Mouse (Mus musculus): ENCODE measurements around the gene Ppa1. TPM values are rescaled to one million over a fixed set of nuclear protein-coding genes. Genes with fewer than 3 reads are reported as not detected.

The Ppa1 gene
- polyA plus RNA-seq, 1 experiment from 2014 or later = 217 TPM

GRCm38 (mm10) chr10:61697028-61697427, 48.7 kb downstream of the Ppa1 start:
- ATAC-seq (ENCODE audit: low FRiP score, low TSS enrichment) = no peak
- peaks cover 14% of the 10 kb centered on the region for H3K4me1 ChIP-seq (ENCODE audit: control insufficient read depth, insufficient read depth, low read length)
- no peak overlapping the region for H3K27ac ChIP-seq (ENCODE audit: low read depth, low read length)
- peak overlapping the region; percentile 91 for H3K4me3 ChIP-seq (ENCODE audit: low read length)
- no peaks in the 10 kb centered on the region for H3K27me3 ChIP-seq (ENCODE audit: control insufficient read depth, insufficient read depth, low read length)
- 0 out of 2 replicates have a peak overlapping the region, but pooled peaks have one; percentile 68 for H3K9ac ChIP-seq (ENCODE audit: low read depth, low read length)
- no peaks in the 10 kb centered on the region for H3K9me3 ChIP-seq (ENCODE audit: control insufficient read depth, low read length)
- peak overlapping the region; percentile 95 for H3K4me2 ChIP-seq (replicated peaks; ENCODE audit: low read depth, low read length)
- peaks cover 26% of the 10 kb centered on the region for H3K36me3 ChIP-seq (ENCODE audit: control insufficient read depth, insufficient read depth, low read length)
- 87% methylated on average over 2 of the region's 2 CpGs for WGBS

- no peak overlapping the region for H3K4me2 ChIP-seq (replicated peaks; ENCODE audit: low read depth, low read length)
- H3K9ac ChIP-seq (ENCODE audit: low read depth, low read length) = no peak overlapping the region
- no peaks in the 10 kb centered on the region for H3K9me3 ChIP-seq (ENCODE audit: control insufficient read depth, low read length)
- peaks cover 16% of the 10 kb centered on the region for H3K36me3 ChIP-seq (ENCODE audit: control insufficient read depth, insufficient read depth, low read length)
- H3K4me3 ChIP-seq (ENCODE audit: low read length) = no peak overlapping the region
- H3K4me1 ChIP-seq (ENCODE audit: control insufficient read depth, insufficient read depth, low read length) = no peaks in the 10 kb centered on the region
- no peaks in the 10 kb centered on the region for H3K27me3 ChIP-seq (ENCODE audit: control insufficient read depth, insufficient read depth, low read length)
- ATAC-seq (ENCODE audit: low FRiP score, low TSS enrichment) = no peak
- no peak overlapping the region for H3K27ac ChIP-seq (ENCODE audit: low read depth, low read length)
- 83% methylated on average over 4 of the region's 4 CpGs for WGBS
Measured at GRCm38 (mm10) chr10:61704663-61705062, 56.3 kb downstream of the Ppa1 start.

GRCm38 (mm10) chr10:61706412-61707375, 58.3 kb downstream of the Ppa1 start:
- no peaks in the 10 kb centered on the region for H3K27me3 ChIP-seq (ENCODE audit: control insufficient read depth, insufficient read depth, low read length)
- no peak overlapping the region for H3K4me2 ChIP-seq (replicated peaks; ENCODE audit: low read depth, low read length)
- ATAC-seq (ENCODE audit: low FRiP score, low TSS enrichment) = no peak
- peaks cover 14% of the 10 kb centered on the region for H3K36me3 ChIP-seq (ENCODE audit: control insufficient read depth, insufficient read depth, low read length)
- H3K9ac ChIP-seq (ENCODE audit: low read depth, low read length) = no peak overlapping the region
- 73% methylated on average over 6 of the region's 6 CpGs for WGBS
- H3K4me3 ChIP-seq (ENCODE audit: low read length) = no peak overlapping the region
- no peaks in the 10 kb centered on the region for H3K9me3 ChIP-seq (ENCODE audit: control insufficient read depth, low read length)
- no peak overlapping the region for H3K27ac ChIP-seq (ENCODE audit: low read depth, low read length)
- H3K4me1 ChIP-seq (ENCODE audit: control insufficient read depth, insufficient read depth, low read length) = no peaks in the 10 kb centered on the region

GRCm38 (mm10) chr10:61713601-61714000, 65.2 kb downstream of the Ppa1 start:
- Histone ChIP-seq H3K4me3 (ENCODE audit: low read length) (no peak overlapping the region), H3K27me3 (ENCODE audit: control insufficient read depth, insufficient read depth, low read length) (no peaks in the 10 kb centered on the region), H3K9ac (ENCODE audit: low read depth, low read length) (no peak overlapping the region), H3K27ac (ENCODE audit: low read depth, low read length) (no peak overlapping the region), H3K36me3 (ENCODE audit: control insufficient read depth, insufficient read depth, low read length) (no peaks in the 10 kb centered on the region), H3K4me2 (replicated peaks; ENCODE audit: low read depth, low read length) (no peak overlapping the region), H3K4me1 (ENCODE audit: control insufficient read depth, insufficient read depth, low read length) (peaks cover 4% of the 10 kb centered on the region; the same call in 1 of the 2 replicates), H3K9me3 (ENCODE audit: control insufficient read depth, low read length) (no peaks in the 10 kb centered on the region)
- ATAC-seq (ENCODE audit: low FRiP score, low TSS enrichment) = no peak
- 75% methylated on average over 3 of the region's 3 CpGs for whole genome bisulfite sequencing

GRCm38 (mm10) chr10:61714146-61714545, 65.8 kb downstream of the Ppa1 start:
- Histone ChIP-seq H3K27me3 (ENCODE audit: control insufficient read depth, insufficient read depth, low read length) (no peaks in the 10 kb centered on the region), H3K27ac (ENCODE audit: low read depth, low read length) (no peak overlapping the region), H3K9me3 (ENCODE audit: control insufficient read depth, low read length) (no peaks in the 10 kb centered on the region), H3K4me2 (replicated peaks; ENCODE audit: low read depth, low read length) (no peak overlapping the region), H3K4me1 (ENCODE audit: control insufficient read depth, insufficient read depth, low read length) (peaks cover 4% of the 10 kb centered on the region; the same call in 1 of the 2 replicates), H3K36me3 (ENCODE audit: control insufficient read depth, insufficient read depth, low read length) (no peaks in the 10 kb centered on the region), H3K4me3 (ENCODE audit: low read length) (no peak overlapping the region), H3K9ac (ENCODE audit: low read depth, low read length) (no peak overlapping the region)
- no peak for ATAC-seq (ENCODE audit: low FRiP score, low TSS enrichment)
- WGBS = 97% methylated on average over 4 of the region's 4 CpGs

DNA sequence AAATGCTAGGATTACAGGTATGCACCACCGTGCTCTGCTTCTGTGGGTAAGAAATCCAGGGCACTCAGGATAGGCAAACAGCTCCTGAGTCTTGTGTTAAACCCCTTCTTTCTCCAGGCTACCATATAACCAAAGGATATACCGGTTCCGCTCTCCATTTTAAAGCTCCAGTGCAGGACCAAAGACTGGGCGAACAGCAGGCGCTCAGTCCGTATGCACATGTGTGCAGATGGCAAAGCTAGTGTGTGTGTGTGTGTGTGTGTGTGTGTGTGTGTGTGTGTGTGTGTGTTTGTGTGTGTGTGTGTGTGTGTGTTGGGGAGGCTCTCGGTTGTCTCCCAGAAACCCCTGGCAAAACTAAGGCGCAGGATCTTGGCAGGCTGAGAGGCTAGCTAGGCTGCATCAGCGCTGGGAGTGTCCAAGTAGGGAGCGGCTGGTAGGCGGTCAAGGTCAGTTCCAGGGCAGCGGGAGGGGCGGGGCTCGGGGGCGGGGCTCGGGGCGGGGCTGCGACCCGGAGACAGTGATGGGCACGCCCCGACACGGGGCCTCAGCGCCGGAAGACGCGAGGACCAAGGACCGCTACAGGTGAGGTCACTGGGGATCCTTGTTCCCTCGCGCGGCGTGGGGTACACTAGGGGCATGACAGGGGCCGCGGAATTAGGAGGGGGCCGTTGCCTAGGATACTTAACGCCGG, 66.6 kb downstream of the Ppa1 start, which contains the start of gene Aifm2:
Aifm2 (plus strand) TSS at position 493 of the 691 bp plus-strand sequence.
- no peaks in the 10 kb centered on the region for H3K9me3 ChIP-seq (ENCODE audit: control insufficient read depth, low read length)
- peaks cover 4% of the 10 kb centered on the region; the same call in 1 of the 2 replicates for H3K4me1 ChIP-seq (ENCODE audit: control insufficient read depth, insufficient read depth, low read length)
- no peak within 1 kb of the TSS for H3K27ac ChIP-seq (ENCODE audit: low read depth, low read length)
- no peaks in the 10 kb centered on the region for H3K27me3 ChIP-seq (ENCODE audit: control insufficient read depth, insufficient read depth, low read length)
- no peaks in the 10 kb centered on the region for H3K36me3 ChIP-seq (ENCODE audit: control insufficient read depth, insufficient read depth, low read length)
- 12% methylated on average over 36 of the region's 36 CpGs for WGBS
- peak; percentile 94 for ATAC-seq (ENCODE audit: low FRiP score, low TSS enrichment)
- peak within 1 kb of the TSS; percentile 52 for H3K9ac ChIP-seq (ENCODE audit: low read depth, low read length)
- peak within 1 kb of the TSS; percentile 64 for H3K4me3 ChIP-seq (ENCODE audit: low read length)
- H3K4me2 ChIP-seq (replicated peaks; ENCODE audit: low read depth, low read length) = peak within 1 kb of the TSS; percentile 83

DNA sequence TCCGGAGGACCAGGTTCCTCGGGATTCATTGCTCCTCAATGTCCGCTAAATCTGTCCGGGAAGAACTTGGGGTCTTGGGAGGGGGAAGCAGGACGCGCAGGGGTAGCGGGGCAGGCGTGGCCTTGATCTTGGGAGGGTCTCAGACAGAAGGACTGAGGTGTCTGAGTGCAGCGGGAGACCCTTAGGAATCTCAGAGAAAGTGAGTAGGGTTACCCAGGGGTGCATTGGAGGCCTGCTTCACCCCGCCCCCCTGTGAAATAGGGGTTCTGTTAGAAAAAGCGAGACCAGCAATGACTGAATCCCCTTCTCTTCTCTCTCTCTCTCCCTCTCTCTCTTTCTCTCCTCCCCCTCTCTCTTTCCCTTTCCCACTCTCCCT, 67.1 kb downstream of the Ppa1 start:
- no peak overlapping the region for H3K27ac ChIP-seq (ENCODE audit: low read depth, low read length)
- WGBS = 8% methylated on average over 11 of the region's 11 CpGs
- H3K4me3 ChIP-seq (ENCODE audit: low read length) = peak overlapping the region; percentile 64
- H3K27me3 ChIP-seq (ENCODE audit: control insufficient read depth, insufficient read depth, low read length) = no peaks in the 10 kb centered on the region
- H3K9me3 ChIP-seq (ENCODE audit: control insufficient read depth, low read length) = no peaks in the 10 kb centered on the region
- peak overlapping the region; percentile 52 for H3K9ac ChIP-seq (ENCODE audit: low read depth, low read length)
- no peaks in the 10 kb centered on the region for H3K36me3 ChIP-seq (ENCODE audit: control insufficient read depth, insufficient read depth, low read length)
- no peak; the same call in 1 of the 2 replicates for ATAC-seq (ENCODE audit: low FRiP score, low TSS enrichment)
- peak overlapping the region; percentile 83 for H3K4me2 ChIP-seq (replicated peaks; ENCODE audit: low read depth, low read length)
- peaks cover 4% of the 10 kb centered on the region; the same call in 1 of the 2 replicates for H3K4me1 ChIP-seq (ENCODE audit: control insufficient read depth, insufficient read depth, low read length)

DNA sequence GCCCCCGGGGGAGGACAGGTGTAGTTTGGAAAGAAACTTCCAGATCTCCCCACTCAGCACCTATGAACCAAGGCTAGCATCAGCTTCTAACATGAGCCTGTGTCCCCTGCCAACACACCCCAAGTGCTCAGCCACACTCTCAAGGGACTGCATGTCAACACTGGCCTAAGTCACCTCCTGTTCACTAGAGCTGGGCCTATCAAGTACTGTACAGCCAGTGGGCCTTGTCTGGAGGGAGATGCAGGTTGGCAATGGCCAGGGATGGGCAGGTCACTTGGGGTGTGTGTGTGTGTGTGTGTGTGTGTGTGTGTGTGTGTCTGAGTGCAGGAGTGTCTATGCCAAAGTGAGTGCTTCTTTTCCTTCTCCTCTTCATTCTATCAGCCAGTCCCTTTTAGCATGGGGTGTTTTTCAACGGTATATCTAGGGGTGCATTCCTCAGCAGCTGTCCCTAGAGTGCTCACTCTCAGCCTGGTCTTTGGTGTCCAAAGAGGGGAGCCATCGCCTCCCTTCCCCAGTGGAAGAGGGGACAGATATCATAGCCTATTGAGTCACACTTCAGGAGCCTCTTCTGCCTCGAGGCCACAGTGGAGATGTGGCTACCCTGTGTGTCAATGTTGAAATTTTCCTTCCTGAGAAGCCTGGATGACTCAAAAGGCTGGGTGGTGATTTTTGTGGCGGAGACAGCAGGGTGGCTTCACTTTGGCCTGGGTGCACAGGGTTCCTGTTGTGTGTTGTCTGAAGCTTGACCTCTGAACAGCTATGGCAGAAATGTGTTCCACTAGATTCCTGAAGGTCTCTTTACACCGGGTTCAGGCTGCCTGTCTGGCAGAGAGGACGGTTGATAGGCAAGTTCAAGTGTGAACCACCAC, 67.9 kb downstream of the Ppa1 start:
- no peaks in the 10 kb centered on the region for H3K36me3 ChIP-seq (ENCODE audit: control insufficient read depth, insufficient read depth, low read length)
- peak overlapping the region; percentile 64; the same call in 1 of the 2 replicates for H3K4me3 ChIP-seq (ENCODE audit: low read length)
- peak overlapping the region; percentile 83 for H3K4me2 ChIP-seq (replicated peaks; ENCODE audit: low read depth, low read length)
- no peaks in the 10 kb centered on the region for H3K27me3 ChIP-seq (ENCODE audit: control insufficient read depth, insufficient read depth, low read length)
- no peaks in the 10 kb centered on the region for H3K9me3 ChIP-seq (ENCODE audit: control insufficient read depth, low read length)
- WGBS = 74% methylated on average over 7 of the region's 7 CpGs
- peak overlapping the region; percentile 52; the same call in 1 of the 2 replicates for H3K9ac ChIP-seq (ENCODE audit: low read depth, low read length)
- no peak overlapping the region for H3K27ac ChIP-seq (ENCODE audit: low read depth, low read length)
- peaks cover 4% of the 10 kb centered on the region; the same call in 1 of the 2 replicates for H3K4me1 ChIP-seq (ENCODE audit: control insufficient read depth, insufficient read depth, low read length)
- no peak; the same call in 1 of the 2 replicates for ATAC-seq (ENCODE audit: low FRiP score, low TSS enrichment)
